Mouse (Mus musculus): Measurements from ENCODE around the gene Zfp853. TPM values are rescaled to one million over a fixed set of nuclear protein-coding genes. Genes with fewer than 3 reads are reported as not detected.

Zfp853 gene
- polyA plus RNA-seq, 1 experiment from 2014 or later, result not detected

DNA sequence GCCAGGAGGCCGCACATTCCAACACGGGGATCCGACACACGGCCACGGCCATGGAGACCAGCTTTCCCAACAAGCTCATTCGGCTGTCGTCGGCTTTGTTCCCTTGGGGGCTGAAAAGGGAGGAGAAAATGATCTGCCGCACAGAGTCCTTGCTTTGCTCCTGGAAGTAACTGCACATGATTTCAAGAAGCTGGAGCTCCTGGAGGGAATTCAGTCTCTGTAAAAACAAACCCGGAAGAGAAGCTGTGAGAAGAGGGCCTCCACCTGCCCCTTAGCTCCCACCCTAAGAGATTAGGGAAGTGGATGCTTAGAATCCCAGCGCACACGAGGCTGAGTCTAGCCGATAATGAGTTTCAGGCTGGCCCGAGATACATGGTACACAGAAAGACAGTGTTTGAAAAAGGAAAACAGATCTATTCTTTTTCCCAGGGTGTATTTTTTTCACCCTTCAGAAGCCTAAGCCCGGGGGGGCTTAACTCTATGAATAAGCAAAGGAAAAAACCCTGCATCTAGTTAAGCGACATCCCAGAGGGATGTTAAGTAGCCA, 20.8 kb upstream of the Zfp853 start:
- no peak for DNase-seq
- peak overlapping the region; percentile 86 for H3K27ac ChIP-seq (ENCODE audit: low read depth)
- H3K4me3 ChIP-seq (ENCODE audit: low read depth, low read length), result peak overlapping the region; percentile 70
- no peak for ATAC-seq
- H3K36me3 ChIP-seq (replicated peaks; ENCODE audit: insufficient read depth, low read length), result peaks cover 36% of the 10 kb centered on the region
- H3K9me3 ChIP-seq (ENCODE audit: low read length), result no peaks in the 10 kb centered on the region
- H3K9ac ChIP-seq (replicated peaks), result peak overlapping the region; percentile 71
- WGBS (ENCODE audit: insufficient replicate concordance), result 10% methylated on average over 16 of the region's 16 CpGs
- no peak for TF ChIP-seq CTCF (IDR thresholded peaks at IDR 0.05; ENCODE audit: low read depth)
- no peaks in the 10 kb centered on the region for H3K27me3 ChIP-seq (ENCODE audit: insufficient read depth, low read length)
- H3K4me1 ChIP-seq (ENCODE audit: insufficient read depth), result peaks cover 14% of the 10 kb centered on the region
- H3K4me2 ChIP-seq (ENCODE audit: low read depth, low read length), result peak overlapping the region; percentile 85

DNA sequence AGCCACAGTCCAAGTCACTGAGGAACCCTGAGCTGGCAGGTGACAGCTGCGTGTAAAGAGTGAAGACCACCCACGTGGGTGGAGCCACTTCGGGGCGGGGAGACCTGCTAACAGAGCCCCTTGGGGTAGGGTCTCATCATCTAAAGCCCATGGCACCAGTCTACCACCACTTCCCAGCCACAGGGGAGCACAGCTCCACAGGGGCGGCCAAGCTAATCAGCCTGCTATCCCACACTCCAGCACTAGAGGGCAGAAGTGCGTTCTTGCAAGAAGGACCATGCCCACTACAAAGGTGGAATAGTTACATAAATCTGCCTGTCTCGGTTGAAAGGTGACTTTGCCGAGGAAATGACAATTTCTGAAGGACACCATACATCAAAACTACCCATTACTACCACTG, 18.5 kb upstream of the Zfp853 start:
- Histone ChIP-seq H3K4me2 (ENCODE audit: low read depth, low read length) (no peak overlapping the region), H3K4me3 (ENCODE audit: low read depth, low read length) (no peak overlapping the region), H3K4me1 (ENCODE audit: insufficient read depth) (peaks cover 14% of the 10 kb centered on the region), H3K9me3 (ENCODE audit: low read length) (no peaks in the 10 kb centered on the region), H3K27me3 (ENCODE audit: insufficient read depth, low read length) (no peaks in the 10 kb centered on the region), H3K27ac (ENCODE audit: low read depth) (no peak overlapping the region), H3K36me3 (replicated peaks; ENCODE audit: insufficient read depth, low read length) (peaks cover 44% of the 10 kb centered on the region), H3K9ac (replicated peaks) (no peak overlapping the region)
- ATAC-seq (no peak), DNase-seq (peak; percentile 90)
- TF ChIP-seq CTCF (IDR thresholded peaks at IDR 0.05; ENCODE audit: low read depth) (peak; percentile 92), EP300 (IDR thresholded peaks at IDR 0.05; ENCODE audit: low read depth) (no peak)
- WGBS (ENCODE audit: insufficient replicate concordance), result 51% methylated on average over 8 of the region's 8 CpGs

DNA sequence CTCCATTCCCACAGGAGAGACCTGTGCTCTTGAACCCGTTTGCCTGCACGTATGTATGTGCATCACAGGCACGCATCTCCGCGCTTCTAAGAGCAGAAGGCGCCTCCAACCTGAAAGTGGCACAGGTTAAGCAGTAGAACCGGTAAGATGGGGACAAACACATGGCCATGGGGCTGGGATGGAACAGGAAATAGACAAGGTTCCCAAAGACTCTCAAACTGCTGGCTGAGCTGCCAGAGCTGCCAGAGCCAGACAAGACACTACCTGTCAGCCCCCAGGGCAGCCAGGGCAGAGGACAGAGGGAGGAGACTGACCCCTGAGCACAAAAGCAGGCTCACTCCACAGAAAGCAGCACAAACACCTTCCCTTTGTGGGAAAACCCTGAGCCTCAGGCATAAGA, 16.5 kb upstream of the Zfp853 start:
- Histone ChIP-seq H3K4me1 (ENCODE audit: insufficient read depth) (peaks cover 10% of the 10 kb centered on the region), H3K4me2 (ENCODE audit: low read depth, low read length) (no peak overlapping the region), H3K9ac (replicated peaks) (no peak overlapping the region), H3K27me3 (ENCODE audit: insufficient read depth, low read length) (no peaks in the 10 kb centered on the region), H3K27ac (ENCODE audit: low read depth) (no peak overlapping the region), H3K36me3 (replicated peaks; ENCODE audit: insufficient read depth, low read length) (peaks cover 62% of the 10 kb centered on the region), H3K9me3 (ENCODE audit: low read length) (no peaks in the 10 kb centered on the region), H3K4me3 (ENCODE audit: low read depth, low read length) (no peak overlapping the region)
- WGBS (ENCODE audit: insufficient replicate concordance), result 86% methylated on average over 7 of the region's 7 CpGs
- ATAC-seq (no peak), DNase-seq (no peak)
- no peak for TF ChIP-seq CTCF (IDR thresholded peaks at IDR 0.05; ENCODE audit: low read depth)
- TF ChIP-seq EP300 (IDR thresholded peaks at IDR 0.05; ENCODE audit: low read depth), result no peak

DNA sequence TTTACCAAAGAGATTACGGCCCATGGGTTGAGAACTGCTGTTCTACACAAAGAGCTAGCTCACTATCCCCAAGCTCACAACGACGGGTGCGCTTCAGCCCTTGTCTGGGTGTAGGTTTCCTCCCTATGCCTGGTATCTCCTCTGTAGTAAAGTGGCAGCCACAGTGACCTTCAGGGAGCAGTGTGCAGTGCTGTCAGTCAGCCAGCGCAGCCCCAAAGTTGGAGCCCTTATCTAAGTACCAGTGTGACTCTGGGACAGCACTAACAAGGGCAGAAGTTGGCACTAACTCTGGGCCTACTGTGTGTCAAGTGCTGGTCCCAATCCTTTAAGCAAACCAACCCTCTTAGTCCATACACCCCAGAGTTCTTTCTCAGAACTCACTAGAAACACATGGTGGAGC, 15.4 kb upstream of the Zfp853 start:
- H3K4me3 ChIP-seq (ENCODE audit: low read depth, low read length), result no peak overlapping the region
- H3K27ac ChIP-seq (ENCODE audit: low read depth), result no peak overlapping the region
- no peak for TF ChIP-seq EP300 (IDR thresholded peaks at IDR 0.05; ENCODE audit: low read depth)
- TF ChIP-seq CTCF (IDR thresholded peaks at IDR 0.05; ENCODE audit: low read depth), result no peak
- H3K9me3 ChIP-seq (ENCODE audit: low read length), result no peaks in the 10 kb centered on the region
- H3K36me3 ChIP-seq (replicated peaks; ENCODE audit: insufficient read depth, low read length), result peaks cover 68% of the 10 kb centered on the region
- peaks cover 6% of the 10 kb centered on the region for H3K4me1 ChIP-seq (ENCODE audit: insufficient read depth)
- no peak overlapping the region for H3K4me2 ChIP-seq (ENCODE audit: low read depth, low read length)
- ATAC-seq, result no peak
- WGBS (ENCODE audit: insufficient replicate concordance), result 88% methylated on average over 5 of the region's 5 CpGs
- no peaks in the 10 kb centered on the region for H3K27me3 ChIP-seq (ENCODE audit: insufficient read depth, low read length)
- H3K9ac ChIP-seq (replicated peaks), result no peak overlapping the region
- no peak for DNase-seq

DNA sequence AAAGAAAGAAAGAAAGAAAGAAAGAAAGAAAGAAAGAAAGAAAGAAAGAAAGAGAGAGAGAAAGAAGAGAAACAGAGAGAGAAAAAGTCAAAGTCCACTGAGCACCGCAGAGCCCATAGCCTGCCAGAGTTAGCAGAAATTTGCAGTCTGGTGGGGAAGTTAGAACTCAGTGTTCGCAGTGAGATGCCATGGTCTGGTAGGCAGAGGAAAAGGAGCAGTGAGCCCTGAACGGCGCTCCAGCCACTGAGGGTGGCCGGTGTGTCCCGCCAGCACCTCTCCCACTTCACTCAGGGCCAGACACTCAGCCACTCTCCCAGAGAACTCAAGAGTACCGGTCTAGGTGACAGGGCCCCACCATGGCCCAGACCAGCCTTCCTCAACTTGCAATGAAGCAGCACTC, 10.8 kb upstream of the Zfp853 start:
- WGBS (ENCODE audit: insufficient replicate concordance), result 84% methylated on average over 7 of the region's 7 CpGs
- no peaks in the 10 kb centered on the region for H3K27me3 ChIP-seq (ENCODE audit: insufficient read depth, low read length)
- no peak overlapping the region for H3K4me2 ChIP-seq (ENCODE audit: low read depth, low read length)
- H3K27ac ChIP-seq (ENCODE audit: low read depth), result no peak overlapping the region
- no peak for DNase-seq
- no peak overlapping the region for H3K4me3 ChIP-seq (ENCODE audit: low read depth, low read length)
- ATAC-seq, result no peak
- TF ChIP-seq EP300 (IDR thresholded peaks at IDR 0.05; ENCODE audit: low read depth) (no peak), CTCF (IDR thresholded peaks at IDR 0.05; ENCODE audit: low read depth) (no peak)
- no peak overlapping the region for H3K9ac ChIP-seq (replicated peaks)
- H3K4me1 ChIP-seq (ENCODE audit: insufficient read depth), result no peaks in the 10 kb centered on the region
- peaks cover 76% of the 10 kb centered on the region for H3K36me3 ChIP-seq (replicated peaks; ENCODE audit: insufficient read depth, low read length)
- H3K9me3 ChIP-seq (ENCODE audit: low read length), result no peaks in the 10 kb centered on the region

DNA sequence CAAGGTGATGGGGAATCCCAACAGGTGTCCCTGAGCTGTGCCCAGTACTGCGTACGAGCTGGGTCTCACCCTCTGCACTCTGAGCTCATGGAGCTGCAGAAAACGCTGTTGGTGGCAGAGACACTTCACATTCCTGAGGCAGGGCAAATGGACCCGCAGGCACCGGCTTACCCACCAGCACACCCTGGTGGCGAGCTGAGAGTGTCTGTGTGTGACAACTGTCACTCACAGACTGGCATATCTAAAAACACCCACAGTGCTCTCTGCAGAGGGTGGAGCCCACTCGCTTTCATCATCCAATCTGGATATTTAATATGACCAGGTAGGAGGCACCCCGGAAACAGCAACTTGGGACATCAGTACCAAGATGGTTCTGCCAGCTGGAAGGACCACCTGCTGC, 7.9 kb upstream of the Zfp853 start:
- ATAC-seq, result peak; percentile 35; the same call in 1 of the 2 replicates
- H3K36me3 ChIP-seq (replicated peaks; ENCODE audit: insufficient read depth, low read length), result peaks cover 50% of the 10 kb centered on the region

DNA sequence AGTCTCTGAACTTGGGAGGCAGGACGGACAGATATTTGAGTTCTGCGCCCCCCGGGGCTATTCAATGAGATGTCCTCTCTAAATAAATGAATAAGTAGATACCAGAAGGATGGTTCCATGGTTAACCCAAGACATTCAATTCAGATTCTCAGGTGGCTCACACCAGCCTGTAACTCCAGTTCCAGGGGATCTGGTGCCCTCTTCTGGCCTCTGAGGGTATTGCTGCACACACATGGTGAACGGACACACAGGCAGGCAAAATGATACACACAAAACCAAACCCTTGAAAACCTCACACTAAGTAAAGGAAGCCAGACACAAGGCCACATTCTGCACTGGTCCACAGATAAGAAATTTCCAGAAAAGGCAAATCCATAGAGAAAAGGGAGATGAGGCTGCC, 6.3 kb upstream of the Zfp853 start:
- DNase-seq (peak; percentile 79), ATAC-seq (no peak)
- Histone ChIP-seq H3K36me3 (replicated peaks; ENCODE audit: insufficient read depth, low read length) (peaks cover 37% of the 10 kb centered on the region), H3K4me2 (ENCODE audit: low read depth, low read length) (no peak overlapping the region), H3K4me1 (ENCODE audit: insufficient read depth) (no peaks in the 10 kb centered on the region), H3K9me3 (ENCODE audit: low read length) (no peaks in the 10 kb centered on the region), H3K4me3 (ENCODE audit: low read depth, low read length) (no peak overlapping the region), H3K27ac (ENCODE audit: low read depth) (no peak overlapping the region), H3K27me3 (ENCODE audit: insufficient read depth, low read length) (no peaks in the 10 kb centered on the region), H3K9ac (replicated peaks) (no peak overlapping the region)
- peak; percentile 88 for TF ChIP-seq CTCF (IDR thresholded peaks at IDR 0.05; ENCODE audit: low read depth)
- no peak for TF ChIP-seq EP300 (IDR thresholded peaks at IDR 0.05; ENCODE audit: low read depth)
- WGBS (ENCODE audit: insufficient replicate concordance), result 90% methylated on average over 4 of the region's 4 CpGs

More for the DNA sequence above, 7.9 kb upstream of the Zfp853 start:
- no peak for DNase-seq
- WGBS (ENCODE audit: insufficient replicate concordance), result 85% methylated on average over 8 of the region's 8 CpGs
- Histone ChIP-seq H3K4me2 (ENCODE audit: low read depth, low read length) (no peak overlapping the region), H3K4me1 (ENCODE audit: insufficient read depth) (no peaks in the 10 kb centered on the region), H3K4me3 (ENCODE audit: low read depth, low read length) (no peak overlapping the region), H3K9ac (replicated peaks) (no peak overlapping the region), H3K27me3 (ENCODE audit: insufficient read depth, low read length) (no peaks in the 10 kb centered on the region), H3K27ac (ENCODE audit: low read depth) (no peak overlapping the region), H3K9me3 (ENCODE audit: low read length) (no peaks in the 10 kb centered on the region)
- no peak for TF ChIP-seq EP300 (IDR thresholded peaks at IDR 0.05; ENCODE audit: low read depth)
- TF ChIP-seq CTCF (IDR thresholded peaks at IDR 0.05; ENCODE audit: low read depth), result peak; percentile 54

Data from liver, postnatal 0 days (tissue).